Mouse (Mus musculus): ENCODE data around the gene Krtap4-1.

The Krtap4-1 gene

GRCm38 (mm10) chr11:99585096-99585495, 42.9 kb downstream of the Krtap4-1 start:
- in situ Hi-C loops (cut with MboI; ENCODE audit: low sequenced_read_pairs) = no loop called here

- in situ Hi-C loops (cut with MboI; ENCODE audit: low sequenced_read_pairs) = no loop called here
Observed at GRCm38 (mm10) chr11:99583245-99583704, 44.8 kb downstream of the Krtap4-1 start, which contains the start of gene Krtap1-4. Gene Krtap1-4, minus strand, starts transcription at chr11:99583654.

GRCm38 (mm10) chr11:99581564-99581963, 46.5 kb downstream of the Krtap4-1 start:
- in situ Hi-C loops (cut with MboI; ENCODE audit: low sequenced_read_pairs) = no loop called here

- in situ Hi-C loops (cut with MboI; ENCODE audit: low sequenced_read_pairs) = no loop called here
Observed at GRCm38 (mm10) chr11:99581051-99581450, 47.0 kb downstream of the Krtap4-1 start.

GRCm38 (mm10) chr11:99580636-99581035, 47.4 kb downstream of the Krtap4-1 start, which contains the start of gene Krtap1-5:
Gene Krtap1-5, minus strand, starts transcription at chr11:99581016.
- in situ Hi-C loops (cut with MboI; ENCODE audit: low sequenced_read_pairs) = no loop called here

Measured in CH12F3 (cell line).